Comparison of ENCODE assay signal across 24 mouse cellular contexts in the genomic region with DNA sequence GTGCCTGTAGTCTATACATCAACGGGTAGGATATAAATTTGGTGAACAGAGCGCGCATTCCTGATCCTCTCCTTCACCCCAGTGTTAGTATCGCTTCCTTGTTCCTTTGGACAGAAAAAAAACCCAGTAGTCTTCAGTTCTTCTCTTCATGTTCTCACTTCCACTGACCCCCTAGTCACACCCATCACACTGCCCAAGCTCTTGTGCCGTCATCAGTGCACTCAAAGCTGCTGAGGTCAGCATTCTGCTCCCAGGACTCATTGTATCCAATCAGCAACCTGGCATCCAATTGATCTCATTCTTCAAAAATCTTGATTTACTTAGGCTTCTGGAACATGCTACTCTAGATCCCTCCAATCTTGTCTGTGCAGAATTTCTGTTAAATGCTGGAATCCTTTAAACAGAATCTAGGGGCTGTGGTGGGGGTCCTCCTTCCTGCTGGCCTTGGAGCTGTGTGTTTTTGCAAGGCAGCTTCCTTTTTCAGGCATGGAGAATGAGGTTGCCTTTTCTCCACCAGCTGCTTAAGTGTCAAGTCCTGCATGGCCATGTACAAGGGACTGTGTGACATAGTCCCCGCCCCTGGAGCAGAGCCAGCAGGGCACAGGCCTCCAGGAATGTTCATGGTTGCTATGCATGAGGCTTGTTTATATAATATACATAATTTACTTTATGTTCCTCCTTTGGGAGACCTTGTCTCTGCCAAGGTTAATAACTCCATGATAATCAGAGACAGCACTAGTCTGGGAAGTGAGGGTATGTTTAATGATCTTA.
DNase-seq lines count a peak whose midpoint lies in the region; ATAC-seq and TF ChIP-seq lines count a peak whose summit lies in the region.
"Had no signal": no experiment of that assay in that cellular context is flagged by ENCODE, and none has a peak within 500 bp of the region (broad histone marks: within the 10 kb centered on the region; RNA-seq: fewer than 3 reads in every experiment).

No protein-coding gene starts in this region.

- 85% methylated on average over 6 of the region's 6 CpGs for WGBS in liver, postnatal 0 days (ENCODE audit: insufficient replicate concordance)
- 88% methylated on average over 6 of the region's 6 CpGs for WGBS in cerebellum, adult 2 months

- ATAC-seq in liver, postnatal 0 days: peak; percentile 35
- ATAC-seq: hindbrain, postnatal 0 days had no signal

- TF ChIP-seq EP300 in liver, postnatal 0 days (IDR thresholded peaks at IDR 0.05; ENCODE audit: low read depth): no peak

- no peak for TF ChIP-seq POLR2A in cerebellum, adult 2 months (IDR thresholded peaks at IDR 0.05; ENCODE audit: borderline replicate concordance, insufficient read depth, low read length)

- H3K4me1 ChIP-seq in liver, postnatal 0 days (ENCODE audit: insufficient read depth): no peaks in the 10 kb centered on the region
- no peaks in the 10 kb centered on the region for H3K4me1 ChIP-seq in brown adipose tissue, adult 24 weeks (ENCODE audit: control insufficient read depth, insufficient read depth, insufficient read length, low read length)
- H3K4me1 ChIP-seq in cerebellum, adult 2 months (ENCODE audit: control insufficient read depth, insufficient read depth, low read length): peaks cover 9% of the 10 kb centered on the region; the same call in 1 of the 2 replicates
- H3K4me1 ChIP-seq: hindbrain, embryonic 10.5 days; liver, embryonic 13.5 days had no signal

- no peak for DNase-seq in liver, postnatal 0 days
- no peak for DNase-seq in liver
- peak; percentile 30 for DNase-seq in lung, postnatal 10 days
- DNase-seq in monocyte, adult 2 months (ENCODE audit: low read depth in 1 of 2, low spot score in 2 of 2): peak; percentile 35 to 39
- no peak for DNase-seq in urinary bladder, postnatal 4 days (ENCODE audit: low spot score in 2 of 2)
- DNase-seq in thymus, adult 18-20 months: no peak
- DNase-seq in cerebellum, adult 2 months: no peak
- DNase-seq: adrenal gland, postnatal 25 days; cerebellum, adult 18-20 months; gastrocnemius, postnatal 10 days; heart, adult 2 months; kidney, adult 11 months; layer of hippocampus, adult 9-11 months; liver, embryonic 13.5 days; spleen, adult 18-20 months; thymus, postnatal 4 days had no signal

- H3K27ac ChIP-seq in liver, postnatal 0 days (ENCODE audit: low read depth): no peak overlapping the region
- peak overlapping the region; percentile 68 for H3K27ac ChIP-seq in brown adipose tissue, adult 24 weeks (replicated peaks; ENCODE audit: low read depth, low read length)
- no peak overlapping the region for H3K27ac ChIP-seq in cerebellum, adult 2 months (ENCODE audit: insufficient read depth, low read length)
- H3K27ac ChIP-seq: forebrain, embryonic 12.5 days; heart, adult 2 months; hindbrain, embryonic 10.5 days; hindbrain, postnatal 0 days; left cerebral cortex, adult 2 months; limb, embryonic 10.5 days; liver, embryonic 13.5 days; neural tube, embryonic 13.5 days had no signal

- no peak overlapping the region for H3K4me3 ChIP-seq in liver, postnatal 0 days (ENCODE audit: low read depth, low read length)
- no peak overlapping the region for H3K4me3 ChIP-seq in brown adipose tissue, adult 24 weeks (ENCODE audit: insufficient read depth, low read depth, low read length)
- H3K4me3 ChIP-seq in cerebellum, adult 2 months (replicated peaks; ENCODE audit: insufficient read depth, low read depth, low read length): no peak overlapping the region
- H3K4me3 ChIP-seq: forebrain, embryonic 12.5 days; heart, adult 2 months; hindbrain, embryonic 10.5 days; left cerebral cortex, adult 2 months; limb, embryonic 10.5 days; liver, embryonic 13.5 days; neural tube, embryonic 13.5 days had no signal

- no peak for TF ChIP-seq CTCF in liver, postnatal 0 days (IDR thresholded peaks at IDR 0.05; ENCODE audit: low read depth)
- no peak for TF ChIP-seq CTCF in cerebellum, adult 2 months (IDR thresholded peaks at IDR 0.05; ENCODE audit: borderline replicate concordance, insufficient read depth, low read depth, low read length)

- H3K36me3 ChIP-seq in liver, postnatal 0 days (replicated peaks; ENCODE audit: insufficient read depth, low read length): peaks cover 16% of the 10 kb centered on the region; the same call in 1 of the 2 replicates
- H3K36me3 ChIP-seq: forebrain, embryonic 12.5 days; neural tube, embryonic 13.5 days had no signal

- no peak overlapping the region for H3K4me2 ChIP-seq in liver, postnatal 0 days (ENCODE audit: low read depth, low read length)
- H3K4me2 ChIP-seq: forebrain, embryonic 12.5 days; liver, embryonic 13.5 days; neural tube, embryonic 13.5 days had no signal

- H3K9me3 ChIP-seq in liver, postnatal 0 days (ENCODE audit: low read length): no peaks in the 10 kb centered on the region
- H3K9me3 ChIP-seq: forebrain, embryonic 12.5 days; G1E; hindbrain, embryonic 10.5 days; limb, embryonic 10.5 days; liver, embryonic 13.5 days; neural tube, embryonic 13.5 days had no signal

- no peaks in the 10 kb centered on the region for H3K27me3 ChIP-seq in liver, postnatal 0 days (ENCODE audit: insufficient read depth, low read length)
- no peaks in the 10 kb centered on the region for H3K27me3 ChIP-seq in cerebellum, adult 2 months (ENCODE audit: control insufficient read depth, insufficient read depth, low read length)
- H3K27me3 ChIP-seq: forebrain, embryonic 12.5 days; liver, embryonic 13.5 days; neural tube, embryonic 13.5 days had no signal

- no peak overlapping the region for H3K9ac ChIP-seq in liver, postnatal 0 days (replicated peaks)
- H3K9ac ChIP-seq: forebrain, embryonic 12.5 days; liver, embryonic 13.5 days; neural tube, embryonic 13.5 days had no signal

Comparison
In these comparisons a context has a peak if more than half of its experiments do, and no peak if none do; other contexts are left out.
1. DNase-seq: peak in lung, postnatal 10 days (single experiment) and monocyte, adult 2 months (2 of 2); none in liver, postnatal 0 days (single experiment), liver (single experiment), urinary bladder, postnatal 4 days (0 of 2), thymus, adult 18-20 months (0 of 2) and cerebellum, adult 2 months (0 of 2).